Mouse (Mus musculus) spleen, postnatal 4 days (tissue): Measurements from ENCODE around the gene Vsig10.

ENCODE experiments used
- DNase-seq, 2 experiments: peaks; one replicate each; pipeline ENCODE4 v3.0.0; 2022; ENCODE audit warnings: low spot score in 2 of 2

Vsig10 gene

GRCm38 (mm10) chr5:117380199-117380598, 61.3 kb downstream of the Vsig10 start:
- no peak for DNase-seq

GRCm38 (mm10) chr5:117381785-117382184, 62.9 kb downstream of the Vsig10 start:
- DNase-seq = no peak

- DNase-seq = no peak
Measured at GRCm38 (mm10) chr5:117383198-117383597, 64.3 kb downstream of the Vsig10 start.

- peak; percentile 78 to 89 for DNase-seq
Measured at GRCm38 (mm10) chr5:117388296-117388751, 69.4 kb downstream of the Vsig10 start.

- DNase-seq = peak; percentile 94 to 97
Measured at GRCm38 (mm10) chr5:117388877-117389276, 70.0 kb downstream of the Vsig10 start, which contains the start of gene Rfc5. TSS of gene Rfc5 (minus strand) at chr5:117389047.

- DNase-seq = no peak
Measured at GRCm38 (mm10) chr5:117390895-117391294, 72.0 kb downstream of the Vsig10 start.

GRCm38 (mm10) chr5:117395834-117396233, 77.0 kb downstream of the Vsig10 start:
- DNase-seq = no peak

GRCm38 (mm10) chr5:117396596-117397014, 77.7 kb downstream of the Vsig10 start:
- DNase-seq = no peak

GRCm38 (mm10) chr5:117397371-117397770, 78.5 kb downstream of the Vsig10 start:
- no peak for DNase-seq

- DNase-seq = no peak
Measured at GRCm38 (mm10) chr5:117398007-117398550, 79.2 kb downstream of the Vsig10 start.

- DNase-seq = no peak
Measured at GRCm38 (mm10) chr5:117399281-117399680, 80.4 kb downstream of the Vsig10 start.

GRCm38 (mm10) chr5:117403609-117404008, 84.7 kb downstream of the Vsig10 start:
- DNase-seq = no peak
